Mouse (Mus musculus) lung, postnatal 0 days (tissue): ENCODE results near the gene Wnt7a. TPM values are rescaled to one million over a fixed set of nuclear protein-coding genes. Genes with fewer than 3 reads are reported as not detected.

Source experiments
- ATAC-seq: fragments of 200-750 bp; cut with Nextera tagmentation; 2 replicates; pipeline ENCODE4 v1.8.0; 2017; ENCODE audit warnings: moderate library complexity
- DNase-seq: peaks from one replicate; pipeline ENCODE4 v3.0.0-alpha.2; 2016; ENCODE audit warnings: low spot score
- H3K27ac ChIP-seq: fragments of 300-500 bp; sonication (generic); 2 replicates; pipeline ENCODE4 v1.5.1; 2014; ENCODE audit warnings: antibody characterized with exemption, mild to moderate bottlenecking, low read length, mixed read lengths
- H3K27me3 ChIP-seq: fragments of 300-500 bp; sonication (generic); replicated peaks from 2 replicates; pipeline ENCODE4 v1.6.1; 2014; ENCODE audit warnings: low read length, mixed read lengths; ENCODE audit not compliant: insufficient read depth
- H3K36me3 ChIP-seq: fragments of 300-500 bp; sonication (generic); 2 replicates; pipeline ENCODE4 v1.6.1; 2014; ENCODE audit warnings: low read length, mixed read lengths; ENCODE audit not compliant: insufficient read depth
- H3K4me1 ChIP-seq: fragments of 300-500 bp; sonication (generic); 2 replicates; pipeline ENCODE4 v1.6.1; 2014; ENCODE audit warnings: antibody characterized with exemption, low read depth, low read length, mixed read lengths; ENCODE audit not compliant: insufficient read depth
- H3K4me2 ChIP-seq: fragments of 300-500 bp; sonication (generic); replicated peaks from 2 replicates; pipeline ENCODE4 v1.6.1; 2014; ENCODE audit warnings: low read depth, mild to moderate bottlenecking, low read length, moderate library complexity, mixed read lengths
- H3K4me3 ChIP-seq: fragments of 300-500 bp; sonication (generic); 2 replicates; pipeline ENCODE4 v1.5.1; 2014; ENCODE audit warnings: low read depth, low read length
- H3K9ac ChIP-seq: fragments of 300-500 bp; sonication (generic); replicated peaks from 2 replicates; pipeline ENCODE4 v1.6.1; 2014; ENCODE audit warnings: low read depth, mild to moderate bottlenecking
- H3K9me3 ChIP-seq: fragments of 300-500 bp; sonication (generic); 2 replicates; pipeline ENCODE4 v1.6.1; 2016; ENCODE audit warnings: low read length, mixed read lengths
- CTCF ChIP-seq: IDR thresholded peaks from 2 replicates; pipeline ENCODE4 v1.5.1; 2016; ENCODE audit warnings: antibody characterized with exemption, mild to moderate bottlenecking
- EP300 ChIP-seq: IDR thresholded peaks from 2 replicates; pipeline ENCODE4 v1.6.1; 2016; ENCODE audit warnings: antibody characterized with exemption, mild to moderate bottlenecking, control low read depth
- WGBS: fragments of 180-500 bp; shearing (Covaris S2); extraction: QIAGEN DNeasy Blood & Tissue Kit; methylation state at CpG from one replicate; pipeline ENCODE4 v1.1.7; 2014; 5-methylcytosine and 5-hydroxymethylcytosine counted together
- polyA plus RNA-seq: library from polyadenylated mRNA; unstranded; fragments of >200 nt; fragmentation: Nextera tagmentation; extraction: Ambion mirVana; gene quantifications from 2 replicates; pipeline ENCODE4 v1.2.1, GENCODE M21; 2015

Wnt7a gene
- polyA plus RNA-seq, 1 experiment from 2014 or later, result 7.8 TPM

DNA sequence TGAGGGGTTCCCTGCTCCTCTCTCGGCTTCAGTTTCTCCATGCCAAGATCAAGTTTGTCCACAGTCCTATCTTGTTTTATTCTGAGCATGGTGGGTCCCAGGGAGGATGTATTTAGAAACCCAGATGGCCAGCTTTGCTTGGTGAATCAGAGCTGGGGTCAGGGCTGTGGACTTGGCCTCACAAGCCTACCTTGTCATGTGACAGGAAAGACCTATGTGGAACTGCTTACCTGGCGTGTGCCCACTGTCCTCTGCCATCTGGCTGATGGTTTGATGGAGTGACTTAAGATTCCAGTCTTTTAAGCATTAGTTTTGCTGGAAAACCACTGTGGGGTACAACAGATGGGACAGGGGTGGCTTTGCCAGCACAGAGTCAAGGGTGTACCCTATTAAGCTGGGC lies 48.4 kb downstream of the Wnt7a start:
- WGBS, result 82% methylated on average over 2 of the region's 2 CpGs
- Histone ChIP-seq H3K4me2 (no peak overlapping the region), H3K4me1 (no peaks in the 10 kb centered on the region), H3K27ac (no peak overlapping the region), H3K27me3 (no peaks in the 10 kb centered on the region), H3K9ac (no peak overlapping the region), H3K36me3 (no peaks in the 10 kb centered on the region), H3K9me3 (no peaks in the 10 kb centered on the region), H3K4me3 (no peak overlapping the region)
- DNase-seq (no peak), ATAC-seq (no peak)
- no peak for TF ChIP-seq CTCF
- no peak for TF ChIP-seq EP300

DNA sequence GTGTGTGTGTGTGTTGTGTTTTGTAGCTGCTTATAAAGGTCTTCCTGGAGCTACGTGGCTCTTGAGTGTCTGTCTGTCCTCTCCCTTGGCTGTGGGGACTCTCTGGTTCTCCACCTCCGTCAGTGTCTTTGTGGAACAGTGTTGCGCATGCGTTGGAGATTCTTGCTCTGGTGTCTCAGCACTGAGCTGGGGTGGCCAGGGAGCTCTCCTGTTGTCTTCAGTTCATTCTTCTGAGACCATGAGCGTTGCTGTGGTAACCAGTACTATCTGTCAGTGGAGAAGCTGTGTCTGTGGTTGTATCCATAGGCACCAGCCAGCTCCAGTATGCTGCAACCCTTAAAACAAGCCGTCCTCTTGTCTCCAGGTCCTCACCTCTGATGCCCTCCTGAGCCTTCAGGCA lies 50.2 kb downstream of the Wnt7a start:
- WGBS, result 83% methylated on average over 6 of the region's 6 CpGs
- ATAC-seq, result no peak

DNA sequence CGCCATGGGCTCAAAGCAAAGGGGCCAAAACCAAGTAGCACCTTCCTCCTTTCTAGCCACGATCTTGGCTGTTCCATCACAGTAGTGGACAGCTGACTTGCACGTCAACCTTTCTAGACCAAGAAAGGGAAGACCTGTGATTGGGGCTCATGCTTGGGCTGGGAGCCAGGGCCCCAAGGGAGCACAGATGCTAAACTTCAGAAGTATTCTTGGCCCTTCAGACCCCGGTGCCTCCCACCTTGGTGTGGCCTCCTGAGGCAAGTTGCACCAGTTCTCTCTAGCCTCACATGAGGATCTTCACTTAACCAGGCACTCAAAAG lies 50.8 kb downstream of the Wnt7a start:
- Histone ChIP-seq H3K36me3 (no peaks in the 10 kb centered on the region), H3K4me1 (no peaks in the 10 kb centered on the region), H3K4me2 (no peak overlapping the region), H3K4me3 (no peak overlapping the region), H3K9me3 (no peaks in the 10 kb centered on the region), H3K27me3 (no peaks in the 10 kb centered on the region), H3K9ac (no peak overlapping the region), H3K27ac (no peak overlapping the region)
- TF ChIP-seq CTCF, result no peak
- no peak for TF ChIP-seq EP300
- no peak for DNase-seq
- 85% methylated on average over 4 of the region's 4 CpGs for WGBS
- ATAC-seq, result no peak

More for the DNA sequence above, 50.2 kb downstream of the Wnt7a start:
- H3K9ac ChIP-seq, result no peak overlapping the region
- H3K4me3 ChIP-seq, result no peak overlapping the region
- no peaks in the 10 kb centered on the region for H3K36me3 ChIP-seq
- no peaks in the 10 kb centered on the region for H3K9me3 ChIP-seq
- H3K4me2 ChIP-seq, result no peak overlapping the region
- TF ChIP-seq EP300, result no peak
- TF ChIP-seq CTCF, result no peak
- no peak for DNase-seq
- no peaks in the 10 kb centered on the region for H3K4me1 ChIP-seq
- H3K27ac ChIP-seq, result no peak overlapping the region
- H3K27me3 ChIP-seq, result no peaks in the 10 kb centered on the region

GRCm38 (mm10) chr6:91359672-91360370 lies 51.3 kb downstream of the Wnt7a start:
- Histone ChIP-seq H3K9me3 (no peaks in the 10 kb centered on the region), H3K4me2 (no peak overlapping the region), H3K9ac (no peak overlapping the region), H3K36me3 (no peaks in the 10 kb centered on the region), H3K27ac (no peak overlapping the region), H3K4me1 (no peaks in the 10 kb centered on the region), H3K27me3 (no peaks in the 10 kb centered on the region), H3K4me3 (no peak overlapping the region)
- TF ChIP-seq EP300 (no peak), CTCF (no peak)
- DNase-seq (no peak), ATAC-seq (no peak)
- 81% methylated on average over 7 of the region's 7 CpGs for WGBS

DNA sequence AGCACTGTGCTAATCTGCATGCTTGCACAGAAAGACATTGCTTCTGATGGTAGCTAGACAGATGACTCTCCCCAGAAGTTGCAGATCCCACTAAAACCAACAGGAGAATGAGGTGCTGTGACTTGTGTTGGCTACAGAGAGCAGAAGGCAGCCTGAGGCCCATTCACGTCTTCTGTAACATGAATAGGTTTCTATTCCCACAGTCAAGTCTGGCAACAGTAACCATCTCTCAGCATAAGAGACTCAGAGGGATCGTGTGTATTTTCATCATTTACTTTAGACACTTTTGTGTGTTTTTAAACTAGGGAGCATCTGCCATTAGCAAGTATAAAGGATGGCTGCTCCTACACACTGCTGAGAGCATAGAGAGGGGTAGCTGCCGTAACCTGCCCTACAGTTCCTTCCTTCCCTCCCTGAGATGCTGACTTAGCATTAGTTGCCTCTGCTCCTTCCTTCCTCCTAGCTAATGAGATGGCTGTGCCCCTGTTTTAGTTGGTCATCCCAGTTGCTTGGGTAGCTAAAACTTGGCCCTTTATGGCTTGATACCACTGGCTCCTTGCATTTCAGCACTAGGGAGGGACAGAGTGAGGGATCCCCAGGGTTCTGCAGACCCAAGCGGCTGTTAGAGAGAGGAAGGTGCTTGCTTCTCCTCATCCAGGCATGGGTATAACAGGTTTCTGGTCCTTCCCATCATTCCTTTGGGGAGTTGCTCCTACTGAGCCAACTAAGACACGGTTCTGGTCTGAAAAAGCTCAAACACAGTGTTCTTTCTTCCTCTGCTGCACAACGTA lies 52.1 kb downstream of the Wnt7a start:
- Histone ChIP-seq H3K27ac (no peak overlapping the region), H3K9ac (no peak overlapping the region), H3K4me2 (no peak overlapping the region), H3K4me1 (no peaks in the 10 kb centered on the region), H3K36me3 (no peaks in the 10 kb centered on the region), H3K27me3 (no peaks in the 10 kb centered on the region), H3K9me3 (no peaks in the 10 kb centered on the region), H3K4me3 (no peak overlapping the region)
- TF ChIP-seq CTCF (no peak), EP300 (no peak)
- no peak for DNase-seq
- WGBS, result 79% methylated on average over 6 of the region's 6 CpGs
- ATAC-seq, result no peak

DNA sequence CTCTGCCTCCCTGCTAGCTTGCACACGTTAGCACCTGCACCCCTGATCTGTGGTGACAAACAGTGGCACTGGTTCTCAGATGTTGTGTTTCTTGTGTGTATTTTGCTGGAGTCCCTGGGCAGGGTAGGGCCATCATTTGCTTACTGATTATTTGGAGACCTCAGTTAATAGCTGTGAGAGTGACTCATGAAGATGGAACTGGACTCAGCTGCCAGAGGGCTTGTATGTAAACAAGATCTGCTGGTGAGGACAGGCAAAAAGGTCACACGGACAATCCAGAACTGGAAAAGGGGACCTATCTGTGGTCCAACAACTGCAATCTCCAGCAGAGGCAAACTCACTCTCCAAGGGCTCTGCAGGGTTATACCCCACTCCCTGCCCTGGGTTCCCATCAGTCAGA lies 52.8 kb downstream of the Wnt7a start:
- no peak for ATAC-seq
- no peak overlapping the region for H3K4me3 ChIP-seq
- H3K4me2 ChIP-seq, result no peak overlapping the region
- DNase-seq, result no peak
- no peaks in the 10 kb centered on the region for H3K9me3 ChIP-seq
- H3K4me1 ChIP-seq, result no peaks in the 10 kb centered on the region
- TF ChIP-seq CTCF (no peak), EP300 (no peak)
- H3K27me3 ChIP-seq, result no peaks in the 10 kb centered on the region
- 35% methylated on average over 2 of the region's 2 CpGs for WGBS
- H3K9ac ChIP-seq, result no peak overlapping the region
- no peak overlapping the region for H3K27ac ChIP-seq
- H3K36me3 ChIP-seq, result no peaks in the 10 kb centered on the region
